Mouse (Mus musculus) olfactory bulb, adult 2 months (tissue): Measurements from ENCODE around the gene Map7d2. TPM values are rescaled to one million over a fixed set of nuclear protein-coding genes. Genes with fewer than 3 reads are reported as not detected.

Experiments used
- H3K27ac ChIP-seq: fragments of 200-500 bp; 2 replicates; pipeline ENCODE4 v1.5.1; 2012; ENCODE audit warnings: low read depth, low read length; ENCODE audit not compliant: insufficient read depth
- H3K4me1 ChIP-seq: fragments of 200-500 bp; 2 replicates; pipeline ENCODE4 v1.6.1; 2012; ENCODE audit warnings: low read length; ENCODE audit not compliant: control insufficient read depth, insufficient read depth
- H3K4me3 ChIP-seq: fragments of 200-500 bp; 2 replicates; pipeline ENCODE4 v1.5.1; 2012; ENCODE audit warnings: mild to moderate bottlenecking, low read depth, low read length, moderate library complexity; ENCODE audit not compliant: insufficient read depth
- CTCF ChIP-seq: fragments of 200-500 bp; IDR thresholded peaks from 2 replicates; pipeline ENCODE4 v1.5.1; 2012; ENCODE audit warnings: low read depth, mild to moderate bottlenecking, low read length, moderate library complexity; ENCODE audit not compliant: insufficient read depth
- POLR2A ChIP-seq: fragments of 200-500 bp; IDR thresholded peaks from 2 replicates; pipeline ENCODE4 v1.6.1; 2012; ENCODE audit warnings: mild to moderate bottlenecking, low read depth, low read length, moderate library complexity; ENCODE audit not compliant: insufficient read depth
- WGBS: fragments of 180-500 bp; shearing (Covaris S2); methylation state at CpG from one replicate; pipeline ENCODE4 v1.1.7; 2018; 5-methylcytosine and 5-hydroxymethylcytosine counted together
- polyA plus RNA-seq: library from polyadenylated mRNA; stranded (reverse); fragments of >200 nt; gene quantifications from 2 replicates; pipeline ENCODE4 v1.2.4, GENCODE M21; 2012; ENCODE audit warnings: low replicate concordance; ENCODE audit not compliant: missing spikeins, insufficient read depth, insufficient read length

Map7d2 gene
- polyA plus RNA-seq, 1 experiment: 236 TPM

GRCm38 (mm10) chrX:159532811-159533462 is 118.6 kb downstream of the Map7d2 start:
- H3K4me3 ChIP-seq: peak overlapping the region; percentile 80
- H3K27ac ChIP-seq: no peak overlapping the region; the same call in 1 of the 2 replicates
- 19% methylated on average over 55 of the region's 56 CpGs for WGBS
- TF ChIP-seq CTCF: no peak
- TF ChIP-seq POLR2A: no peak
- no peaks in the 10 kb centered on the region for H3K4me1 ChIP-seq

- TF ChIP-seq CTCF: no peak
- TF ChIP-seq POLR2A: no peak
- Histone ChIP-seq H3K4me3 (no peak overlapping the region), H3K27ac (no peak overlapping the region), H3K4me1 (no peaks in the 10 kb centered on the region)
- WGBS: 93% methylated on average over 18 of the region's 18 CpGs
These were observed 127.6 kb downstream of the Map7d2 start for GRCm38 (mm10) chrX:159541936-159542335.

GRCm38 (mm10) chrX:159547093-159547492 is 132.7 kb downstream of the Map7d2 start:
- WGBS: 93% methylated on average over 5 of the region's 5 CpGs
- Histone ChIP-seq H3K4me1 (no peaks in the 10 kb centered on the region), H3K4me3 (no peak overlapping the region), H3K27ac (no peak overlapping the region)
- TF ChIP-seq CTCF: no peak
- no peak for TF ChIP-seq POLR2A

Other genes with a start within 250 kb of the Map7d2 start
- not detected in 2 replicates for gene Rps6ka3, start 204.3 kb upstream of the Map7d2 start, polyA plus RNA-seq
- gene Eif1ax, start 42.4 kb upstream of the Map7d2 start, polyA plus RNA-seq: 58.7 TPM in 1 of 2 replicates, not detected in the other
- gene Bclaf3, start 112.1 kb downstream of the Map7d2 start, polyA plus RNA-seq: not detected in 2 replicates
- 177 and 405 TPM in 2 replicates for gene Sh3kbp1, start 212.7 kb downstream of the Map7d2 start, polyA plus RNA-seq